Mouse (Mus musculus): ENCODE data around the gene Slc24a4.
"Not testable (repeated sequence)": the region's sequence is repeated elsewhere in the genome, so short reads cannot be mapped to it uniquely, and the experiment has no call there.

The Slc24a4 gene

DNA sequence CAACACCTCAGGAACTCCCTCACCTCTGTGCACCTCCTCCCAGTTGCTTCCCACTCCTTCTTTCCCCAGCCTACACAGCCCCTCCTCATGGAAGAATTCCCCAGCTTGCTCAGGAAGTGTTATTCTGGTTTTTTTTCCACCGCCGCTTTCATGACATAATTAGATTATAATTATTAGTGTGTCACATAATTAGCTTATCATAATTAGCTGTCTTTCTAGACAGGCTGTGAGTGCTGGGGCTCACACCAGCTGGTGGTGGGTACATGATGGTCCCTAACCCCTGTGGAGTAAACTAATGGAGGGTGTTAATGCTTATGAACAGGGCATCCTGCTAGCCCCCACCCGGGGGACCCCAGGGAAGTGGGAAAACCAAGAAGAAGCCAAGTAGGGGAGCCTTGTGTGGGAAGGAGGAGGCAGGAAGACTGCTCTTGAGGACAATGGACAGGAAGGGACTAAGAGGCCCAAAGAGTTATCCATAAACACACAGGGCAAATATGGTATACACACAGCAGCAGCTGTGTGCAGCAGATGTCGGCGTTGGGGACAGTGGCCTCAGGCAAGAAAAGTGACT, 38.2 kb downstream of the Slc24a4 start:
- DNase-seq (ENCODE audit: low read depth, low spot score) = no peak

DNA sequence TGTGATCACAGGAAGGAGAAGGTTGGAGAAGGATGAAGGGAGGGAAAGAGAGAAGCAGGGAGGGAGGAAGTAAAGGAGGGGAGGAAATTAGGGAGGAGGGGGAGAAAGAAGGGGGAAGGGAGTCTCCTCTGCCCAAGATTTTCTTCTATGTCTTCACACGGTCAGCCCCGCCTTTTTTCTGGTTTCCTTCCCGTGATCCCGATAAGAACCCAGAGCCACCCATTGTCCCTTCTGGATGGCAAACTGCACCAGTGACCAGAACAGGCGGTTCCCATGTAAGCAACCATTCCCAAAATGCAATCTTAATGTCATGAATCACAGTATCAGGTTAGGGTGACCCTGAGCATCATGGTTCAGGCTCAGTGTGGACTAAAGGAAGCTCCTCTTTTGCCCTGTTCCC, 38.8 kb downstream of the Slc24a4 start:
- no peak for DNase-seq (ENCODE audit: low read depth, low spot score)

DNA sequence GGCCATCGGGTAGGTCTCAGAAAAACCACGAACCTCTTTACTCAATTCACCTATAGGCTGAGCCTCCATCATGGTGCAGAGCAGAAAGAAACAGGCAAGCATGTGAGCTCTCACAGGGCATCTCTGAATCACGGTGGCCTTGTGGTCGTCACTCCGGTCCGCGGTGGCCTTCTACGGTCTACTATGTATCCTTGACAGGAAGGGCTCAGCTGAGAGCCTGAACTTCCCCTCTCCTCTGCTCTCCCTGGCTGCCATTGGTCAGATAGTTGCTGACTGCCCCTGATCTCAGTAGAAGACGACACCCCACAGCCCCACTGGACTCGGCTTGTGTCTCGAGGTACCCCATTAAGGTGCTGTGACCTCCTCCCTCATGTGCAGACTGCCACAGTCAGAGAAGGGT, 44.2 kb downstream of the Slc24a4 start:
- no peak for DNase-seq (ENCODE audit: low read depth, low spot score)

DNA sequence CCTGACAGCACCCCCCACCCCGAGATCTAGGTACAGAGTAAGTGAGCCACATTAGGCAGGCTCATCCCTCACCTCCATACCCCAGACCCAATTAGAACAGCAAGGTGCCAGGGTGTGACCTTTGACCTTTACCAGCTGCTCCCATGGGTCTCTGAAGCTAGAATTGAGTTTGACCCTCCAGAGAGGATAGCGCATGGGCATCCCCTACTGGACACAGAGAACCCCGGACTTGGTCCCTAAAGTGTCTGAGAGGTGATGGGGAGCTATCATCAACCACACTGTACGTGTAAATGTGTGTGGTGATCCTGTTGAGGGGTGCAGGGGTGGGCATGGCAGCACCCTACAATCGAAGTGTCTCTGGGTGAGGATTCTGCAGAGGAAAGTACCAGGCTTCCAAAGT, 44.8 kb downstream of the Slc24a4 start:
- DNase-seq (ENCODE audit: low read depth, low spot score) = no peak

DNA sequence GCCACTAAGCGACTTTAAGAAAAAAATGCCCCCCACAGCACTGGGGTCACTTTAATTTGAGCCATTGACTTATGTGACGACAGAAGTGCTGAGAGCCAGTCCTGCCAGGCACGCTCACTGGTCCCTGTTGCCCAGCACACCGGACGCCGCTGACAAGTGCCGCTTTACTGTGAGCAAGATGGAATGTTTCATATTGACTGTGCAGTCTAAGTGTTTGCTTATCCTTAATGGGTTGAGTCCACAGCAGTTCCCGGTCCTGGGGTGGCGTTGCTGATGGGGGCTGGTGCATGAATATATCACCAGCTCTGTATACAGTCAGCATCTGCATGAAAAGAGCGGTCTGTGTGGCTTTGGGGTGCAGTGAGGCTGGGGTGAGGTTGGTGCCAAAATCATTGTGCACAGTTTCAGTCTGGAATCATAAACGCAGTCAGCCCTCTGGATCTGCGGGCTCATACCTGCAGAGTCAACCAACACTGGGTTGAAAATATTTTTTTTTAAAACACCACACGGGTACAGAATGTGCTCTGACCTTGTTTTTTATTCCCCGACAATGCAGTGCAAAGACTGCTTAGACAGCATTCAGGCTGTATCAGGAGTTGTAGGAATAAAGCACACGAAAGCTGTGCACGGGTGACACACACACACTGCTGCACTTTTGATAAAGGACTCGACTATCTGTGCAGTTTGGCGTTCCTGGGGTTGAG, 52.0 kb downstream of the Slc24a4 start:
- DNase-seq (ENCODE audit: low read depth, low spot score) = no peak

DNA sequence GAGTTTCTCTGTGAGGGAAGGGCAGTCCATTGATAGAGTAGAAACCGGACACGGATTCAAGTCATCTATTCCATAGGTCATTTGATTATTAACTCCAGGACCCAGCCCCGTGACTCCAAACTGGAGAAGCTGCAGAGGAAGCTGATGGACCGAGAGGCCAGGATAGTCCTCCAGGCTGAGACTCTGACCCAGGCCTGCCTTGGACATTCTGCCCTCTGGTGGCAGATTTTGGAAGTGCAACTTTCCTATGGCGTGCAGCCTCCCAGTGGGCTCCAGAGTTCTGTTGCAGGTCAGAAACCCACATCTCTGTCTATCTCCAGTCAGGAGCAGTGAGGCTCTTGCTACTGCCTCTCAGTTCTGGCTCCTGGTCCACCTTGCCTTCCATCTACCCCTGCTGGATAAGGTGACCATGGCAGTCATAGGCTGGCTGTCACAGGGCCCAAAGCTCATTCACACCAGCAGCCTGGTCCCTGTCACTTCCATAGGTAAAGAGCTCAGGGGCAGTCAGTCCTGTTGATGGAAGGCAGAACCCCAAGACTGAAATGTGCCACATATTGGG, 53.3 kb downstream of the Slc24a4 start:
- peak; percentile 29 for DNase-seq (ENCODE audit: low read depth, low spot score)

DNA sequence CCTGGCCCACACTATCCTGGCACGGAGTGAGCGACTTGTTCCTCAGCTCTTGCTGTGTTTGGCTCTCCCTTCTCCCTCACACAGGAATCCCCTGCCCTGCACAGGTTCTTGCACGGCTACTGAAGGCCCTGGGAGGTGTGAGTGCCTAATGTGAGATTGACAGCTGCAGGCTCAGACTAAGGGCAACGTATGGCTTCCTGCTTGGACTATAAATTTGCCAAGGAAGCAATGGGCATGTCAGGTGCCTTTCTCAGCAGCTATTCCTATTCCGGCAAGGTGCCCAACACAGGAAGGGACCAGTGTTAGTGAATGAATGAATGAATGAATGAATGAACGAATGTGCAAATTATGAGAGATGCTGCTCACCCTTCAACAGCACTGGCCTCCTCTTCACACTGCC, 54.1 kb downstream of the Slc24a4 start:
- DNase-seq (ENCODE audit: low read depth, low spot score) = no peak

DNA sequence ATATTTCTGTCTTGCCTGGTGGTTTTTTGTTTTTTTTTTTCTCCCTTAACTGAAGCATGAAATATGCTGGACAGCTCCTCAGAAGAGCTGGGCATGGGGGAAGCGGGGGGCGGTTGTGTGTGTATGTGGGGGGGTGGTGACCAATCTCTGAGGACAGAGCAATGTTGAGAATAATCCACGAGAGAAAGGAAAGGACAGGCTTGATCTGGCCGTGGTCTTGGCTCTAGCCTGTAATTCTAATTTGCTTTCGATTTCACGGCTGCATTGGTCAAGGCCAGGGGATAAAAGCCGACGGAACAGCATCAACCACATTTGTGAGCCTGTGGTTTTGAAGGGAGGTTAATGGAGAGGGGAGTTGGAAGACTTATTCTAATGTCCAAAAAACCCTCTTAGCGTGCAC, 54.7 kb downstream of the Slc24a4 start:
- no peak for DNase-seq (ENCODE audit: low read depth, low spot score)

DNA sequence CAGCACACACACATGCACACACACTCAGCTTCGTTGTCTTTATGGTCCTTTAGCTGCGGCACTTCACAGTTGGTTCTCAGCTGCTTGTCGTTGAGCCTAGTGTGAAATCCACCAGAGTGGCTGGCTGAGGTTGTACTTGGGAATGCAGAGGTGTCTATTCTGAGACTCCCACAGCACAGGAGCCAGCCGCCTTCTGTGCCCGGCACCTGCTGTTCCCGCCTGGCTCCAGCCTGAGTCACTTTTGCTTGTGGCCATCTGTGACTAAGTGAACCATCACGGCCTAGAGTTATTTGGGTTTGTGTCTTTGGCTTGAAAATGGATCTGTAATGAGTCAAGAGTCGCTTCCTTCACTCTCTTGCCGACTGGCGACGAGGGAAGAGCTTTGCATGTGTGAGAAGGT, 62.3 kb downstream of the Slc24a4 start:
- DNase-seq (ENCODE audit: low read depth, low spot score) = no peak

DNA sequence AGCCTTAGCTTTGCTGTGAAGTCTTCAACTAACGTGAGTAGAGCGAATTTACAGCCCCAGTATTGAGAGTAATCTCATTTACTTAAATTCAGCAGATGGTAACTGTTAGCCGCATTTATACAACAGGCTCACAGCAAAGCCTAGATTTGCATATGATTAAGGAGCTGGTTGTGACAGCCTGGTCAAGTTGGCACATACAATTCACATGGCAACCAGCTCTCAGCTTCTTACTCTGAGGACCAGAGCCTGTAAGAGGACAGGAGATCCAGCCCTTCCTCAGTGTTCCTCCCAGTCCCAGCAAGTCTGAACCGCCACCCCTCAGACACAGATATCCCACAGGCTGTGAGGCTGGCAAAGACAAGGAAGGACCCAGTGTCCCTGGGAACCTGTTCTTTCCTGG, 73.0 kb downstream of the Slc24a4 start:
- no peak for DNase-seq (ENCODE audit: low read depth, low spot score)

DNA sequence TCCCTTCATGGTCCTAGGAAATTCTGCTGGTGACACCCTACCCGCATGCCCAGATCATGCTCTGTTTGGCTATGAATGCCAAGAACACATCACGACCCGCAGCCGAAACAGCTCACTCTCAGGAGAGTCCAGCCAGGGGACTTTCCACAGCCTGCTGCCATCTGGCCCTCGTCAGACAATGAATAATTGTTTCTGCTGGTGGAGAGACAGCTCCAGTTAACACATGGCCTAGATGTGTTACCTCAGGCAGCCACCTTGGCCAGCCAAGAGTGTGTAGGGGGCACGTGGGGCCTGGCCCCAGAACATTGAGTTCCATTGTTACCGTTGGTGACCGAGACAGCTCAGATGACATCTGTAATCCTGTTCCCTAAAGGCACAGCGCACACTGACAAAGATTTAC, 74.4 kb downstream of the Slc24a4 start:
- no peak for DNase-seq (ENCODE audit: low read depth, low spot score)

DNA sequence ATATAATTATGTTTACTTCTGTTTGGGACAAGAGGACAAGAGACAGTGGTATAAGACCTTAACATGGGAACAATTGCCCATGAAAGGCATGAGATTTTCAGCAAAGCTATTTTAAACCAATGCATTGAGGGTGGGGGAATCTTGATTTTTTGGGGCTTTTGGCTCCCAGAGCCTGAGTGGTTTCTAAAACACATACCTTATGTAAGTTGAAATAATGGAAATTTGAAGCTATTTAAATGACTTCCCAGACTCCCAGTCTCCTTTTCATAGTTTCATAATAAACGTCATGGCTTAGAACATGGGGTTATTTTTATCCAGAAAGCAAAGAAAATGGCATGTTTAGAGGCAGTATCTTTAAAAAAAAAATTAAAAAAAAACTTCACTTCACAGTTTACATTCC, 77.9 kb downstream of the Slc24a4 start:
- no peak for DNase-seq (ENCODE audit: low read depth, low spot score)

DNA sequence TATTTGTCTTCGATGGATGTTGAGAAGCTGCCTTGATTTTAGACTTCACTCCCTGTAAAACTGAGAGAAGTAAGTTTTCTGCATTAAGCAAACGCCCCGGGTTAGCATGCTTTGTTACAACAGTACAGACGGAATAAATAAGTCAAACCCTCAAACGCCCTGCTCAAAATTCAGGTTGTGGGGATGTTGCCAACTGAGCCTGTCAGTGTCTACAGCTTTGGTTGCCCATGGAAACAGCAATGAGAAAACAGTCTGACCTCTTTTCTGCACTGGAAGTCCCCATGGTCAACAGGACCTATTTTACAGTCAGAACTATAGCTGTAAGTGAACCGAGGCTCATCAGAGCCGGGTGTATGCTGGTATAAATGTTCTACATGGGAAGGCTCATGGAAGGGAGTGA, 78.7 kb downstream of the Slc24a4 start:
- no peak for DNase-seq (ENCODE audit: low read depth, low spot score)

DNA sequence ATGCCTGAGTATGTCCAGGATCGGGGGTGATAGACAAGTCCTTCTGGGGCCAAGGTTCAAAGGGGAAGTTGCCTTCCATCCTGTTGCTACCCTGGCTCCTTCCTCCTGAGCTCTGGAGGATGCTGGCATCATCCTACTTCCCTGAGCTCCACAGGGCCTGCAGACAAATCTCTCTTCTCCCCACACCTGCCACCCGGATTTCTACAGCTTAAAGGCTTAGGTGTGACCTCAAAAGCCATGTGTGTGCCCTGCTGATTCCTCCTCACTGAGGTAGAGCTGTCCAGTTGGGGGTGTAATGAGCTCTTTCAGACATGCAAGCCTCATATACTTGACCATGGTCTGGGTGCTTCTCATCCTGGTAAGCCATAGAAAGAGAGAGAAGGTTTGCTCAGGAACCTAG, 82.3 kb downstream of the Slc24a4 start:
- DNase-seq (ENCODE audit: low read depth, low spot score) = no peak

DNA sequence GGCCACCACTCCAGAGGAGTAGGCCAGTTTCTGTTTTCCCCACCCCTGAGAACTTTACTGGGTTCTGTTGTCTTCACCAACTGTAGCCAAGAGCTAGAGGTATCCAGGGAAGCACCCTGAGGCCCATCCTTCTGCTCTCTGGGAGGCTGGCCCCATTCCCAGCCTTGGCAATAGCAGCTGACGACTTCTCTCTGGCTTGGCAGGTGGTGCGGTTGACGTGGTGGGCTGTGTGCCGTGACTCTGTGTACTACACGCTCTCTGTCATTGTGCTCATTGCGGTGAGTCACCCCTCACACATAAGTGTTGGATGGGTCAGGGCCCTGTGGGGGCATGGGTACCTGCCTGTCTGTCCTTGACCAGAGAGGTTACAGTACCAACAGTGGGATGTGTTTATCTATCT, 94.9 kb downstream of the Slc24a4 start:
- DNase-seq (ENCODE audit: low read depth, low spot score) = no peak

DNA sequence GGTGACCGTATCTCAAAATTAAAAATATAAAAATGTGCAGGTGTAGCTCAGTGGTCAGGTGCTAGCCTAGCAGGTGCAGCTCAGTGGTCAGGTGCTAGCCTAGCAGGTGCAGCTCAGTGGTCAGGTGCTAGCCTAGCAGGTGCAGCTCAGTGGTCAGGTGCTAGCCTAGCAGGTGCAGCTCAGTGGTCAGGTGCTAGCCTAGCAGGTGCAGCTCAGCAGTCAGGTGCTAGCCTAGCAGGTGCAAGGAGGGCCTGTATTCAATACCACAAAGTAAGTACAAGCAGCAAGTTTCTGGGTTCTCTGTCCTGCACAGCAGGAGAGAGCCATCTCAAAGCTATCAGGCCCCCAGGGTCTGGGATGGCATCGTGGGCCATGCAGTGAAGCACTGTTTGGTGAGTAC, 95.6 kb downstream of the Slc24a4 start:
- not testable (repeated sequence) for DNase-seq (ENCODE audit: low read depth, low spot score)

DNA sequence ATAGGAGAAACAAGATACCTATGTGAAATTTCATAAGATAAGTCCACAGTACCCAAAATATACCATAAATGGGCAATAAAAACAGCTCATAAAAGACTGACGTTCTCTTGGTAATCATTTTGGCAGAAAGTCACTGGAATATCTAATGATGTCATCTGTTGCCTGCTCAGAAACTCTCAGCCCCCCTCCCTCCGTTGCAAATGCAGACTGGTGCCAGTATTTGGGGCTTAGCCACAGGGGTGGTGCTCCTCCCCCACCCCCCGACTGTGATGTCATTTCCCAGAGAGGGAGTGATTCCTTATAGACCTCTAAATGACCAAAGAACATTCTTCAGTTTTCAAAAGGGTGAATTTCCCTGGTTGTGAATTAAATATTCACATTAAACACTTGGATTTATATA, 96.6 kb downstream of the Slc24a4 start:
- DNase-seq (ENCODE audit: low read depth, low spot score) = no peak

DNA sequence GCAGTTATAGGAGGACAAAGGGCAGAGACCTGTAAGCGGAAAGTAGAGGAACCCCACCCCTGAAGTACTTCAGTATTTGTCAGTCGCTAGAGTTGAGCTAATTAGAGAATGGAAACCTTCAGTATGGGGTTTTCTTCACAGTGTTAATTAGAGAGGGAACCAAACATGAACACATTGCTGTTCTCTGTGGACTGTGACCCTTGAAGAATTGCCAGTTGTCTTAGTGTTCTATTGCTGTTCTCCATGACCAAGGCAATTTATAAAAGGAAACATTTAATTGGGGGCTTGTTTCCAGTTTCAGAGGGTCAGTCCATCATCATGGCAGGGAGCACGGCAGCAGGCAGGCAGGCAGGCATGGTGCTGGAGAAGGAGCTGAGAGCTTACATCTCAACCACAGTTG, 107.0 kb downstream of the Slc24a4 start:
- DNase-seq (ENCODE audit: low read depth, low spot score) = no peak

DNA sequence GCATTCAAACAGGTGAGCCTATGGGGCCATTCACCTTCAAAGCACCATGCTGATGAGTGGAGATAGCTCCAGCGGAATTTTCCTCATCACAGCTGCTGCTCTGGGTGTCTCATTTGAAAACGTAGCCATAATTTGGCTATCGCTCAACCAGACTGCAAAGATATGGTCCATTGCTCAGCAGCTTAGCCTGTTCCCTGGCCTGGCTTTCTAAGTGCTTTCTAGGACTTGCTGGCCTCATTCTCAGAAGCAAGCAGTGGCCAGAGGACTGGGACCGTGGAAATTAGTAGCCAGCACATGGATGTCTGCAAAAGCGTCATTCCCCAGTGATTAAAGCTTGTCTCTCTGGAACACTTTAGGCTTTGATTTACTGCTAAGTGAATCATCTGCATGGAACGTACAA, 107.8 kb downstream of the Slc24a4 start:
- no peak for DNase-seq (ENCODE audit: low read depth, low spot score)

DNA sequence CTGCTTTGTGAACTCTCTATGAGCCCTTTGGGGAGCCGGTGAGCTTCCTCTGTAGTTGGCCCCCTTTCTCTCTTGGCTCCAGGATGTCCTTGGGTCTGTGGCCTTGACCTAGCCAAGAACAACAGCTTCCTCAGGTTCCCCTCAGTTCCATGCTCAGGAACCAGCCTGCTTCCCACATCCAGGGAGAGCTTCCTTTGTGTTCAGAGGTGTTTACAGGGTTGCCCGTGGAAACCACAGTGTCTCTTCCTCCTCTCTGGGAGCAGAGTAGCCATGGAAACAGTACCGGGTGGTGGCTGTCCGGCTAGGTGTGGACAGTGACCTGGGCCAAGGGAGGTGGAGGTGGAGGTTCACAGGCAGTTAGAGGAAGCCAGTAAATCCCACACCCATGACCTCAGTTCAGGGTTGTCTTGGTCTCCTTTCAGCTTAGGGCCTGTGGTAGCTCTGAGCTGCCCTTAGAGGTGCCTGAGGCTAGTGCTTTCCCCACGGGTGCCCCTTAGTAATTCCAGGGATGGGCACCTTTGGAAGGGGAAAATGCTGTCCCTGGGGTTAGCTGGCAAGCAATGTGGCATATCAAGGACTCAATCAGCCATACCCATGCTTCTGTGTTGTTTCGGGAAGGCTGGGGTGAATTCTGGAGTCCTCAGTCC, 113.7 kb downstream of the Slc24a4 start:
- DNase-seq (ENCODE audit: low read depth, low spot score) = no peak

DNA sequence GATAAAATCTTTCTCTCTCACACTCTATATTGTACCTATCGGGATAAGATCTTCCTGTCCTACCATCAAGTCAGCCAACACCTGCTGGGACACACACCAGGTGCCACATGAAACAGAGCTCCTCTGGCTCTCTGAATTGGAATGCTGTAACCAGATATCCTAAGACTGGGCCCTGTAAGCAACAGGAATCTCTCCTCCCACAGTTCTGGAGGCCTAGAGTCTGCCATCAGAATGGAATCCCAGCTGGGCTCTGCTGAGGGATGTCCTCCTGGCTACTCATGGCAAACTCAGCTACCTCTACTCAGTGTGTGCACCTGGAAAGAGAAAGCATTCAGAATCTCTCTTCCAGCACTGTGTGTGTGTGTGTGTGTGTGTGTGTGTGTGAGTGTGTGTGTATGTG, 115.4 kb downstream of the Slc24a4 start:
- DNase-seq (ENCODE audit: low read depth, low spot score) = no peak

DNA sequence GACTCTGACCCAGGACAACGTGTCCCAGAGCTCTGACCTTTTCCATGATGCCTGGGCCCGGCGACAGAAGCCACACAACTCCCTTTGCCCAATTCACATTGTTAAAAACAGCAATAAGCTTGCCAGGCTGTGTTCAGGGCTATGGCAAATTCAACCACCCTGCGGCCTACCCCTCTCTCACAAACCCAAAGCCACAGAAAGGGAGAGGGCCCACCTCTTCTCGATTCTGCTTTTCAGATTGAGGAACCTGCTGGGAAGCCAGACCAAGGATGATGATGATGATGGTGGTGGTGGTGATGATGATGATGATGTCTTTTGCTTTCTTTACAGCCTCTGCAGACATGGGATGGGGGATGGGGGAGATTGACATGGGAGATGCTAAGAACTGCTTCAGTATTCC, 117.7 kb downstream of the Slc24a4 start:
- no peak for DNase-seq (ENCODE audit: low read depth, low spot score)

DNA sequence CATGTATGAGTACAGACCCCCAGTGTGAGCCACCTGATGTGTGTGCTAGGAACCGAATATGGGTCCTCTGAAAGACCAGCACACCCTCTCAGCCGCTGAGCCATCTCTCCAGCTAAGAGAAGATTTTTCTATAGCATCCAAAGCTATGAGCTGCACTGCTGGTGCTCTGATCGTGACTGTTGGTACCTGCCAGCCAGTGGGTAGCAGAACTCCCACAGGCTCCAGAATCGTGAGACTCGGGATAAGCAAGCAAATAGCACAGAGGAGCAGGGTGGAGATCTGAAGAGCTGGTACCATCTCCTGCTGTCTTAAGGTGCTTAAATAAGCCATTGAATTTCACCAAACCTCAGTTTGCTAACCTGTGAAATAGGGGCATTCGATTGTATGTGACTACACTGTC, 119.6 kb downstream of the Slc24a4 start:
- DNase-seq (ENCODE audit: low read depth, low spot score) = no peak

All from CD4-positive helper T cell, adult 2 months (primary cell).